Mouse (Mus musculus) kidney, adult 2 months (tissue): ENCODE results near the gene Pbx4. TPM values are rescaled to one million over a fixed set of nuclear protein-coding genes. Genes with fewer than 3 reads are reported as not detected.

ENCODE experiments used
- DNase-seq: peaks from one replicate; pipeline ENCODE4 v3.0.0; 2021
- H3K27ac ChIP-seq: fragments of 200-500 bp; 2 replicates; pipeline ENCODE4 v1.5.1; 2012; ENCODE audit warnings: low read depth, low read length, control low read depth, inconsistent platforms; ENCODE audit not compliant: insufficient read depth
- H3K27me3 ChIP-seq: fragments of 200-500 bp; replicated peaks from 2 replicates; pipeline ENCODE4 v1.6.1; 2012; ENCODE audit warnings: mild to moderate bottlenecking, moderate library complexity, low read length, inconsistent platforms; ENCODE audit not compliant: control insufficient read depth, insufficient read depth
- H3K36me3 ChIP-seq: fragments of 200-500 bp; 2 replicates; pipeline ENCODE4 v1.6.1; 2012; ENCODE audit warnings: mild to moderate bottlenecking, moderate library complexity, low read length, inconsistent platforms; ENCODE audit not compliant: control insufficient read depth, insufficient read depth
- H3K4me1 ChIP-seq: fragments of 200-500 bp; 2 replicates; pipeline ENCODE4 v1.6.1; 2011; ENCODE audit warnings: low read length; ENCODE audit not compliant: control insufficient read depth, insufficient read depth
- H3K4me3 ChIP-seq: fragments of 200-500 bp; 2 replicates; pipeline ENCODE4 v1.5.1; 2011; ENCODE audit warnings: mild to moderate bottlenecking, low read depth, low read length, control low read depth; ENCODE audit not compliant: insufficient read depth
- CTCF ChIP-seq: fragments of 200-500 bp; conservative IDR thresholded peaks from 2 replicates; pipeline ENCODE4 v1.5.1; 2011; ENCODE audit warnings: low read depth, mild to moderate bottlenecking, control low read depth, low read length, moderate library complexity, mixed read lengths; ENCODE audit not compliant: insufficient read depth, insufficient read length
- POLR2A ChIP-seq: fragments of 200-500 bp; IDR thresholded peaks from one replicate; pipeline ENCODE4 v1.6.1; 2011; ENCODE audit warnings: low read depth, low read length, control low read depth
- WGBS: fragments of 180-500 bp; shearing (Covaris S2); methylation state at CpG from one replicate; pipeline ENCODE4 v1.1.7; 2018; 5-methylcytosine and 5-hydroxymethylcytosine counted together
- polyA plus RNA-seq: library from polyadenylated mRNA; depleted of rRNA; stranded (reverse); fragments of >200 nt; gene quantifications from 2 replicates; pipeline ENCODE4 v1.2.3, GENCODE M21; 2012

Gene Pbx4
- polyA plus RNA-seq, 1 experiment, result 3.6 TPM

GRCm38 (mm10) chr8:69809820-69810219 is 22.5 kb upstream of the Pbx4 start:
- peaks cover 2% of the 10 kb centered on the region; the same call in 1 of the 2 replicates for H3K36me3 ChIP-seq
- H3K4me3 ChIP-seq, result no peak overlapping the region

GRCm38 (mm10) chr8:69814881-69815280 is 17.4 kb upstream of the Pbx4 start:
- peaks cover 1% of the 10 kb centered on the region; the same call in 1 of the 2 replicates for H3K4me1 ChIP-seq
- WGBS, result 96% methylated on average over 2 of the region's 2 CpGs
- no peak overlapping the region for H3K4me3 ChIP-seq
- TF ChIP-seq CTCF (no peak), POLR2A (no peak)
- no peaks in the 10 kb centered on the region for H3K27me3 ChIP-seq
- H3K27ac ChIP-seq, result no peak overlapping the region
- no peak for DNase-seq
- no peaks in the 10 kb centered on the region for H3K36me3 ChIP-seq

More at GRCm38 (mm10) chr8:69809820-69810219, 22.5 kb upstream of the Pbx4 start:
- 78% methylated on average over 3 of the region's 3 CpGs for WGBS
- Histone ChIP-seq H3K27me3 (no peaks in the 10 kb centered on the region), H3K27ac (no peak overlapping the region), H3K4me1 (no peaks in the 10 kb centered on the region; the same call in 1 of the 2 replicates)
- TF ChIP-seq POLR2A, result no peak
- TF ChIP-seq CTCF, result no peak
- no peak for DNase-seq

- no peaks in the 10 kb centered on the region for H3K27me3 ChIP-seq
- WGBS, result 70% methylated on average over 4 of the region's 4 CpGs
- peaks cover 3% of the 10 kb centered on the region; the same call in 1 of the 2 replicates for H3K4me1 ChIP-seq
- no peaks in the 10 kb centered on the region for H3K36me3 ChIP-seq
- no peak for TF ChIP-seq POLR2A
- no peak for TF ChIP-seq CTCF
- peak; percentile 69 for DNase-seq
- no peak overlapping the region for H3K27ac ChIP-seq
- H3K4me3 ChIP-seq, result no peak overlapping the region
These were observed 16.9 kb upstream of the Pbx4 start for GRCm38 (mm10) chr8:69815396-69815795.

GRCm38 (mm10) chr8:69820466-69820865 is 11.8 kb upstream of the Pbx4 start:
- H3K27me3 ChIP-seq, result no peaks in the 10 kb centered on the region
- WGBS, result 58% methylated on average over 9 of the region's 9 CpGs
- peak; percentile 91 for DNase-seq
- no peaks in the 10 kb centered on the region for H3K36me3 ChIP-seq
- H3K4me1 ChIP-seq, result peaks cover 6% of the 10 kb centered on the region; the same call in 1 of the 2 replicates
- peak overlapping the region; percentile 30; the same call in 1 of the 2 replicates for H3K27ac ChIP-seq
- TF ChIP-seq CTCF (no peak), POLR2A (no peak)
- H3K4me3 ChIP-seq, result no peak overlapping the region

- Histone ChIP-seq H3K27me3 (no peaks in the 10 kb centered on the region), H3K36me3 (no peaks in the 10 kb centered on the region), H3K27ac (peak overlapping the region; percentile 13; the same call in 1 of the 2 replicates), H3K4me1 (peaks cover 9% of the 10 kb centered on the region; the same call in 1 of the 2 replicates), H3K4me3 (peak overlapping the region; percentile 44; the same call in 1 of the 2 replicates)
- DNase-seq, result peak; percentile 49
- TF ChIP-seq POLR2A, result no peak
- no peak for TF ChIP-seq CTCF
- WGBS, result 2% methylated on average over 16 of the region's 22 CpGs
These were observed 10.3 kb upstream of the Pbx4 start for GRCm38 (mm10) chr8:69821971-69822385.

GRCm38 (mm10) chr8:69822386-69823191 is 9.7 kb upstream of the Pbx4 start, which contains the start of gene Lpar2:
Gene Lpar2 (plus strand): TSS chr8:69822429.
- Histone ChIP-seq H3K4me3 (peak within 1 kb of the TSS; percentile 76), H3K4me1 (peaks cover 9% of the 10 kb centered on the region; the same call in 1 of the 2 replicates), H3K27ac (peak within 1 kb of the TSS; percentile 29), H3K27me3 (no peaks in the 10 kb centered on the region), H3K36me3 (no peaks in the 10 kb centered on the region)
- peak; percentile 82 for DNase-seq
- WGBS, result 4% methylated on average over 33 of the region's 35 CpGs
- TF ChIP-seq POLR2A (peak; percentile 3), CTCF (no peak)

GRCm38 (mm10) chr8:69826371-69826770 is 5.9 kb upstream of the Pbx4 start:
- Histone ChIP-seq H3K27ac (no peak overlapping the region), H3K4me1 (peaks cover 9% of the 10 kb centered on the region; the same call in 1 of the 2 replicates), H3K4me3 (no peak overlapping the region), H3K27me3 (no peaks in the 10 kb centered on the region), H3K36me3 (no peaks in the 10 kb centered on the region)
- DNase-seq, result peak; percentile 75
- TF ChIP-seq POLR2A (no peak), CTCF (no peak)
- WGBS, result 68% methylated on average over 12 of the region's 12 CpGs
